Comparison of ENCODE assay signal across 28 mouse cellular contexts in genomic region chr17:75388402-75388801, GRCm38 (mm10). TPM values are rescaled to one million over a fixed set of nuclear protein-coding genes. Genes with fewer than 3 reads are reported as not detected.
A peak's percentile ranks its signal among the peaks of the same experiment; 100 is the strongest.
DNase-seq lines count a peak whose midpoint lies in the region; ATAC-seq and TF ChIP-seq lines count a peak whose summit lies in the region.
"Had no signal": no experiment of that assay in that cellular context is flagged by ENCODE, and none has a peak within 500 bp of the region (broad histone marks: within the 10 kb centered on the region; RNA-seq: fewer than 3 reads in every experiment).

No protein-coding gene starts in this region.

- H3K36me3 ChIP-seq in E14TG2a.4 (ENCODE audit: insufficient read depth, low read length), result no peaks in the 10 kb centered on the region
- H3K36me3 ChIP-seq: forebrain, embryonic 12.5 days; forebrain, embryonic 15.5 days had no signal

- CTCF ChIA-PET in Patski (lab: Charles Lee), result interaction anchor here (0.8 to 2.2 kb wide), 5 partner anchors 10 to 45 kb away, joined by 3 to 9 read pairs (median 4); no protein-coding TSS in a partner anchor

- H3K27me3 ChIP-seq in E14TG2a.4 (ENCODE audit: insufficient read depth, low read length) (no peaks in the 10 kb centered on the region), Patski (no peaks in the 10 kb centered on the region)
- H3K27me3 ChIP-seq: embryonic facial prominence, embryonic 13.5 days; forebrain, embryonic 12.5 days; forebrain, embryonic 15.5 days; heart, embryonic 12.5 days; heart, embryonic 15.5 days had no signal

- H3K4me1 ChIP-seq in E14TG2a.4 (replicated peaks; ENCODE audit: low read depth, low read length), result peaks cover 32% of the 10 kb centered on the region
- H3K4me1 ChIP-seq: embryonic facial prominence, embryonic 10.5 days; embryonic facial prominence, embryonic 13.5 days; forebrain, embryonic 12.5 days; forebrain, embryonic 15.5 days; heart, embryonic 15.5 days had no signal

- peak; percentile 74 for TF ChIP-seq CTCF in layer of hippocampus, adult 2 months (conservative IDR thresholded peaks at IDR 0.05)
- peak; percentile 31 for TF ChIP-seq CTCF in E14TG2a.4 (conservative IDR thresholded peaks at IDR 0.05; ENCODE audit: low read length)
- TF ChIP-seq CTCF in Patski (IDR thresholded peaks at IDR 0.05), result peak; percentile 25

- H3K9me3 ChIP-seq in E14TG2a.4 (ENCODE audit: low read length), result no peaks in the 10 kb centered on the region
- H3K9me3 ChIP-seq: embryonic facial prominence, embryonic 10.5 days; embryonic facial prominence, embryonic 13.5 days; forebrain, embryonic 12.5 days; forebrain, embryonic 15.5 days; heart, embryonic 12.5 days; heart, embryonic 15.5 days had no signal

- no peak overlapping the region for H3K4me3 ChIP-seq in layer of hippocampus, adult 2 months
- no peak overlapping the region for H3K4me3 ChIP-seq in E14TG2a.4 (replicated peaks; ENCODE audit: low read length)
- H3K4me3 ChIP-seq: embryonic facial prominence, embryonic 10.5 days; embryonic facial prominence, embryonic 13.5 days; erythroblast, embryonic 14.5 days; forebrain, embryonic 12.5 days; forebrain, embryonic 15.5 days; heart, embryonic 12.5 days; heart, embryonic 15.5 days had no signal

- no peak for DNase-seq in layer of hippocampus, adult 2 months (ENCODE audit: low spot score in 2 of 2)
- no peak for DNase-seq in layer of hippocampus, postnatal 10 days (ENCODE audit: low spot score in 2 of 2)
- DNase-seq in 3T3-L1 (ENCODE audit: low read depth, low spot score), result peak; percentile 16
- no peak for DNase-seq in Patski (ENCODE audit: low read depth, low spot score)
- DNase-seq in cerebellum, postnatal 10 days, result no peak
- DNase-seq: adrenal gland, postnatal 10 days; adrenal gland, postnatal 36 days; cerebellum, adult 11 months; cerebellum, adult 2 months; cerebellum, adult 9-11 months; cerebellum, postnatal 36 days; embryo, embryonic 11 days; gastrocnemius, postnatal 10 days; gastrocnemius, postnatal 36 days; heart, postnatal 10 days; heart, postnatal 4 days had no signal

- H3K27ac ChIP-seq in layer of hippocampus, adult 2 months, result no peak overlapping the region
- H3K27ac ChIP-seq: embryonic facial prominence, embryonic 10.5 days; embryonic facial prominence, embryonic 13.5 days; forebrain, embryonic 12.5 days; forebrain, embryonic 15.5 days; heart, embryonic 15.5 days; hindbrain, embryonic 14.5 days; hindbrain, postnatal 0 days had no signal

- POLR2A ChIA-PET in Patski (lab: Charles Lee), result no interaction called here

- ATAC-seq in Patski, result no peak
- ATAC-seq: forebrain, embryonic 15.5 days; hindbrain, postnatal 0 days; inflammation-experienced regulatory T-cells, adult 6 months; intestine, embryonic 16.5 days had no signal

- in situ Hi-C loops in Patski (cut with MboI; ENCODE audit: low pct_unique_long_range_greater_than_20kb), result no loop called here

RNA-seq across cellular contexts. Expression of gene Rasgrp3, which starts 47.3 kb away (rescaled TPM):
- total RNA-seq in layer of hippocampus, adult 2 months (2021), result 10 to 100 TPM in 1 of 2 experiments, 1 to 10 TPM in 1; 8.3 to 10.5 TPM
- 10 to 100 TPM; 11.7 to 13.2 TPM for total RNA-seq in layer of hippocampus, postnatal 10 days (2021)
- polyA plus RNA-seq in Patski (2021), result 24.2 TPM
- polyA plus RNA-seq: erythroblast, embryonic 14.5 days had no signal
